Mouse (Mus musculus) heart, embryonic 16.5 days (tissue): Measurements from ENCODE around the gene Nova2. TPM values are rescaled to one million over a fixed set of nuclear protein-coding genes. Genes with fewer than 3 reads are reported as not detected.
A peak's percentile ranks its signal among the peaks of the same experiment; 100 is the strongest.

Experiments used
- ATAC-seq: fragments of 200-750 bp; cut with Nextera tagmentation; replicated peaks from 2 replicates; pipeline ENCODE4 v1.8.0; 2017; ENCODE audit warnings: moderate number of reproducible peaks; ENCODE audit not compliant: insufficient read depth, low FRiP score; ENCODE audit errors: extremely low read depth
- H3K27ac ChIP-seq: fragments of 300-500 bp; sonication (generic); 2 replicates; pipeline ENCODE4 v1.5.1; 2014; ENCODE audit warnings: mild to moderate bottlenecking, low read length, control low read depth, moderate library complexity
- H3K27me3 ChIP-seq: fragments of 300-500 bp; sonication (generic); 2 replicates; pipeline ENCODE4 v1.6.1; 2014; ENCODE audit warnings: low read length, mixed read lengths; ENCODE audit not compliant: control insufficient read depth, insufficient read depth
- H3K36me3 ChIP-seq: fragments of 300-500 bp; sonication (generic); 2 replicates; pipeline ENCODE4 v1.6.1; 2014; ENCODE audit not compliant: control insufficient read depth, insufficient read depth
- H3K4me1 ChIP-seq: fragments of 300-500 bp; sonication (generic); 2 replicates; pipeline ENCODE4 v1.6.1; 2014; ENCODE audit warnings: low read length, mixed read lengths; ENCODE audit not compliant: control insufficient read depth, insufficient read depth
- H3K4me2 ChIP-seq: fragments of 300-500 bp; sonication (generic); 2 replicates; pipeline ENCODE4 v1.6.1; 2014; ENCODE audit warnings: low read depth, mild to moderate bottlenecking, control low read depth, low read length
- H3K4me3 ChIP-seq: fragments of 300-500 bp; sonication (generic); 2 replicates; pipeline ENCODE4 v1.5.1; 2014; ENCODE audit warnings: mild to moderate bottlenecking, control low read depth, low read length
- H3K9ac ChIP-seq: fragments of 300-500 bp; sonication (generic); 2 replicates; pipeline ENCODE4 v1.6.1; 2014; ENCODE audit warnings: low read length, control low read depth
- H3K9me3 ChIP-seq: fragments of 300-500 bp; sonication (generic); replicated peaks from 2 replicates; pipeline ENCODE4 v1.6.1; 2016; ENCODE audit warnings: low read length; ENCODE audit not compliant: control insufficient read depth
- WGBS: fragments of 180-500 bp; shearing (Covaris S2); extraction: QIAGEN DNeasy Blood & Tissue Kit; methylation state at CpG from one replicate; pipeline ENCODE4 v1.1.7; 2014; 5-methylcytosine and 5-hydroxymethylcytosine counted together
- polyA plus RNA-seq: library from polyadenylated mRNA; unstranded; fragments of >200 nt; fragmentation: Nextera tagmentation; extraction: Ambion mirVana; gene quantifications from 2 replicates; pipeline ENCODE4 v1.2.1, GENCODE M21; 2015

Gene Nova2
- polyA plus RNA-seq, 1 experiment from 2014 or later: 0.64 TPM

- Histone ChIP-seq H3K9ac (no peak overlapping the region), H3K4me3 (no peak overlapping the region)
- WGBS: 55% methylated on average over 9 of the region's 9 CpGs
Measured at GRCm38 (mm10) chr7:18942815-18943214, 17.1 kb downstream of the Nova2 start.

GRCm38 (mm10) chr7:18948151-18948550 lies 22.5 kb downstream of the Nova2 start:
- Histone ChIP-seq H3K4me2 (no peak overlapping the region), H3K27ac (0 out of 2 replicates have a peak overlapping the region, but pooled peaks have one; percentile 20), H3K27me3 (peaks cover 10% of the 10 kb centered on the region; the same call in 1 of the 2 replicates), H3K9ac (no peak overlapping the region), H3K9me3 (no peaks in the 10 kb centered on the region), H3K4me1 (no peaks in the 10 kb centered on the region; the same call in 1 of the 2 replicates), H3K36me3 (no peaks in the 10 kb centered on the region), H3K4me3 (no peak overlapping the region)
- ATAC-seq: peak; percentile 67
- WGBS: 45% methylated on average over 6 of the region's 6 CpGs

More at GRCm38 (mm10) chr7:18942815-18943214, 17.1 kb downstream of the Nova2 start:
- Histone ChIP-seq H3K36me3 (no peaks in the 10 kb centered on the region), H3K27ac (no peak overlapping the region), H3K27me3 (no peaks in the 10 kb centered on the region), H3K4me2 (no peak overlapping the region), H3K4me1 (no peaks in the 10 kb centered on the region), H3K9me3 (no peaks in the 10 kb centered on the region)
- no peak for ATAC-seq

- no peak overlapping the region for H3K27ac ChIP-seq
- no peak for ATAC-seq
Measured at GRCm38 (mm10) chr7:18949781-18950522, 24.3 kb downstream of the Nova2 start.

DNA sequence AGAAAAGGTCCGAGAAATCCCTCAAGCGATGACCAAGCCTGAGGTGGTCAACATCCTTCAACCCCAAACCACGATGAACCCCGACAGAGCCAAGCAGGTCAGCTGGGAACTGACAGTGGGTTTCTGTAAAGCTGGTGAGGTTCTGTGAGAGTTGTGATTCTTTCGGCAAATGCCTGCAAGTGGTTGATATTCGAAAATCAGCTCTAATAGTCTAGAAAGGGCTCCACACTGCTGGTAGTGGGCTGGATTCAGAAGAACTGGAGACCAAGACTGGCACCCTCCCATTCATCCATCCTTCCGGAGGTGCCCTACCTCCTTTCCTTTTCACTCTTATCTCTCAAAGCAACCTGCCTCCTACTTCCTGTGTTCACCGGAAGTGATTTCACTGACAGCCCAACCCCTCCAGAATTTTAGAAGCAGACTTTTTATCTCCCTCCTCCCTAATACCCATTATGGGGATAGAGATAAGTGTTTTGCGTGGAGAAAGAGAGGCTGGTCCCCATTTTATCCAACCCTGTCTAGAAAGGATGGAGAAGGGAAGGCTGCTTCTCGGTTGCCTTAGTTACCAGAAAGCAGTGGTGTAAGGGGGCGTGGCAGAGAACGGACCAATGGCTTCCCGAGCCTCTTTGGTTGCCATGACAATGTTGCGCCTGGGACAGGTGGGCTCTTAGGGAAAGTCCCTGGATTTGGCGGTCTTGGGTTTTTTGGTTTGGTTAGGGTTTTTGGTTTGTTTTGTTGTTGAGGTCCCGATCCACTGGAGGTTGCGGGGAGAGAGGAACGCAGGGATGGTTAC lies 25.0 kb downstream of the Nova2 start:
- no peaks in the 10 kb centered on the region for H3K9me3 ChIP-seq
- no peak overlapping the region for H3K9ac ChIP-seq
- H3K4me3 ChIP-seq: no peak overlapping the region
- H3K27ac ChIP-seq: no peak overlapping the region
- H3K4me1 ChIP-seq: no peaks in the 10 kb centered on the region; the same call in 1 of the 2 replicates
- H3K4me2 ChIP-seq: no peak overlapping the region
- H3K36me3 ChIP-seq: no peaks in the 10 kb centered on the region
- H3K27me3 ChIP-seq: peaks cover 12% of the 10 kb centered on the region; the same call in 1 of the 2 replicates
- WGBS: 23% methylated on average over 18 of the region's 18 CpGs
- ATAC-seq: no peak

More at GRCm38 (mm10) chr7:18949781-18950522, 24.3 kb downstream of the Nova2 start:
- H3K9me3 ChIP-seq: no peaks in the 10 kb centered on the region
- no peaks in the 10 kb centered on the region; the same call in 1 of the 2 replicates for H3K4me1 ChIP-seq
- peaks cover 10% of the 10 kb centered on the region; the same call in 1 of the 2 replicates for H3K27me3 ChIP-seq
- no peak overlapping the region for H3K4me3 ChIP-seq
- no peak overlapping the region for H3K4me2 ChIP-seq
- H3K9ac ChIP-seq: no peak overlapping the region
- H3K36me3 ChIP-seq: no peaks in the 10 kb centered on the region
- WGBS: 25% methylated on average over 12 of the region's 12 CpGs

DNA sequence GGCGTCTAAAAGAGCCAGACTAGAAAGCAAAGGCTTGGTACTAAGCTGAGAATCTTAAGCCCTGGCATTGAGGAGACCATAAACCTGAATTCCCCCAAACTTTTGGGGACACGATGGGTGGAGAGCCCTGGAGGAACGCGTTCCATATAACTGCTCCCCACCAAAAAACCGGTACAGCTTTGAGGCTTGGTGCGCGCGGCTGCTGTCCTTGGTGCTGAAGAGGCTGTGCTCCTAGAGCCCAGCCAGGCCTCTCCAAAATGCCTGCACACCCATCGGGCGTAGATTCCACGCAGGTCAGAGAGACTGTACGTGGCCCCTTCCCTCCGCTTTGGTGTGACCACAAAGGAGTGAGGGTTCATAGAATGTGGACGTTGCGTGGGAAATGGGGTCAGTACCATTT lies 25.7 kb downstream of the Nova2 start:
- ATAC-seq: no peak
- Histone ChIP-seq H3K27ac (no peak overlapping the region), H3K9me3 (no peaks in the 10 kb centered on the region), H3K4me3 (no peak overlapping the region), H3K36me3 (no peaks in the 10 kb centered on the region), H3K27me3 (peaks cover 12% of the 10 kb centered on the region), H3K4me2 (no peak overlapping the region), H3K9ac (no peak overlapping the region), H3K4me1 (no peaks in the 10 kb centered on the region; the same call in 1 of the 2 replicates)
- 15% methylated on average over 15 of the region's 15 CpGs for WGBS

- ATAC-seq: peak; percentile 87
- Histone ChIP-seq H3K36me3 (no peaks in the 10 kb centered on the region), H3K9ac (peak overlapping the region; percentile 78), H3K4me3 (peak overlapping the region; percentile 70), H3K4me2 (peak overlapping the region; percentile 99), H3K9me3 (no peaks in the 10 kb centered on the region), H3K4me1 (peaks cover 6% of the 10 kb centered on the region), H3K27ac (peak overlapping the region; percentile 25; the same call in 1 of the 2 replicates), H3K27me3 (peaks cover 52% of the 10 kb centered on the region)
- 1% methylated on average over 83 of the region's 107 CpGs for WGBS
Measured at GRCm38 (mm10) chr7:18957569-18958383, 32.1 kb downstream of the Nova2 start.

- 3% methylated on average over 21 of the region's 21 CpGs for WGBS
- peak overlapping the region; percentile 70 for H3K4me3 ChIP-seq
- ATAC-seq: 0 out of 2 replicates have a peak, but pooled peaks have one; percentile 10
- H3K9ac ChIP-seq: peak overlapping the region; percentile 78
- no peaks in the 10 kb centered on the region for H3K36me3 ChIP-seq
- H3K27me3 ChIP-seq: peaks cover 58% of the 10 kb centered on the region
- 0 out of 2 replicates have a peak overlapping the region, but pooled peaks have one; percentile 36 for H3K27ac ChIP-seq
- peaks cover 6% of the 10 kb centered on the region for H3K4me1 ChIP-seq
- H3K4me2 ChIP-seq: peak overlapping the region; percentile 99
- H3K9me3 ChIP-seq: no peaks in the 10 kb centered on the region
Measured at GRCm38 (mm10) chr7:18958384-18958766, 32.7 kb downstream of the Nova2 start.

GRCm38 (mm10) chr7:18959446-18959845 lies 33.8 kb downstream of the Nova2 start:
- no peaks in the 10 kb centered on the region for H3K36me3 ChIP-seq
- no peak overlapping the region for H3K9ac ChIP-seq
- peaks cover 6% of the 10 kb centered on the region for H3K4me1 ChIP-seq
- H3K4me3 ChIP-seq: no peak overlapping the region
- peak overlapping the region; percentile 14 for H3K27ac ChIP-seq
- 35% methylated on average over 8 of the region's 8 CpGs for WGBS
- ATAC-seq: 0 out of 2 replicates have a peak, but pooled peaks have one; percentile 7
- peak overlapping the region; percentile 26 for H3K4me2 ChIP-seq
- H3K27me3 ChIP-seq: peaks cover 64% of the 10 kb centered on the region
- H3K9me3 ChIP-seq: no peaks in the 10 kb centered on the region
